Mouse (Mus musculus) kidney, adult 18-20 months (tissue): Measurements from ENCODE around the gene Nup210.
"Not testable (repeated sequence)": the region's sequence is repeated elsewhere in the genome, so short reads cannot be mapped to it uniquely, and the experiment has no call there.

ENCODE experiments used
- DNase-seq: peaks from one replicate; pipeline ENCODE4 v3.0.0; 2021

Nup210 gene

GRCm38 (mm10) chr6:91137343-91137956 lies 20.8 kb upstream of the Nup210 start:
- DNase-seq, result no peak

GRCm38 (mm10) chr6:91130856-91131255 lies 14.2 kb upstream of the Nup210 start:
- no peak for DNase-seq

GRCm38 (mm10) chr6:91128996-91129395 lies 12.4 kb upstream of the Nup210 start:
- DNase-seq, result no peak

GRCm38 (mm10) chr6:91125228-91125585 lies 8.6 kb upstream of the Nup210 start:
- no peak for DNase-seq

GRCm38 (mm10) chr6:91124286-91125227 lies 7.9 kb upstream of the Nup210 start:
- DNase-seq, result no peak

GRCm38 (mm10) chr6:91123453-91123852 lies 6.8 kb upstream of the Nup210 start:
- no peak for DNase-seq

- DNase-seq, result not testable (repeated sequence)
Observed at GRCm38 (mm10) chr6:91121089-91121488, 4.5 kb upstream of the Nup210 start.

GRCm38 (mm10) chr6:91120206-91120605 lies 3.6 kb upstream of the Nup210 start:
- DNase-seq, result no peak

- no peak for DNase-seq
Observed at GRCm38 (mm10) chr6:91118526-91118925, 1.9 kb upstream of the Nup210 start.

- no peak for DNase-seq
Observed at GRCm38 (mm10) chr6:91117149-91117548, 520 bp upstream of the Nup210 start.

GRCm38 (mm10) chr6:91115863-91116243 lies 776 bp downstream of the Nup210 start:
- DNase-seq, result no peak

- no peak for DNase-seq
Observed at GRCm38 (mm10) chr6:91115158-91115557, 1.5 kb downstream of the Nup210 start.

- no peak for DNase-seq
Observed at GRCm38 (mm10) chr6:91114716-91115115, 1.9 kb downstream of the Nup210 start.

GRCm38 (mm10) chr6:91111954-91112252 lies 4.7 kb downstream of the Nup210 start:
- no peak for DNase-seq

GRCm38 (mm10) chr6:91111141-91111953 lies 5.3 kb downstream of the Nup210 start:
- no peak for DNase-seq

GRCm38 (mm10) chr6:91110323-91111020 lies 6.2 kb downstream of the Nup210 start:
- no peak for DNase-seq

- no peak for DNase-seq
Observed at GRCm38 (mm10) chr6:91109489-91109888, 7.1 kb downstream of the Nup210 start.

- DNase-seq, result no peak
Observed at GRCm38 (mm10) chr6:91108917-91109450, 7.6 kb downstream of the Nup210 start.

GRCm38 (mm10) chr6:91108301-91108916 lies 8.2 kb downstream of the Nup210 start:
- no peak for DNase-seq

GRCm38 (mm10) chr6:91105400-91106129 lies 11.1 kb downstream of the Nup210 start:
- peak; percentile 51 for DNase-seq

- peak; percentile 43 for DNase-seq
Observed at GRCm38 (mm10) chr6:91104765-91105399, 11.7 kb downstream of the Nup210 start.
